Comparison of ENCODE assay signal across 11 mouse cellular contexts in the genomic region with DNA sequence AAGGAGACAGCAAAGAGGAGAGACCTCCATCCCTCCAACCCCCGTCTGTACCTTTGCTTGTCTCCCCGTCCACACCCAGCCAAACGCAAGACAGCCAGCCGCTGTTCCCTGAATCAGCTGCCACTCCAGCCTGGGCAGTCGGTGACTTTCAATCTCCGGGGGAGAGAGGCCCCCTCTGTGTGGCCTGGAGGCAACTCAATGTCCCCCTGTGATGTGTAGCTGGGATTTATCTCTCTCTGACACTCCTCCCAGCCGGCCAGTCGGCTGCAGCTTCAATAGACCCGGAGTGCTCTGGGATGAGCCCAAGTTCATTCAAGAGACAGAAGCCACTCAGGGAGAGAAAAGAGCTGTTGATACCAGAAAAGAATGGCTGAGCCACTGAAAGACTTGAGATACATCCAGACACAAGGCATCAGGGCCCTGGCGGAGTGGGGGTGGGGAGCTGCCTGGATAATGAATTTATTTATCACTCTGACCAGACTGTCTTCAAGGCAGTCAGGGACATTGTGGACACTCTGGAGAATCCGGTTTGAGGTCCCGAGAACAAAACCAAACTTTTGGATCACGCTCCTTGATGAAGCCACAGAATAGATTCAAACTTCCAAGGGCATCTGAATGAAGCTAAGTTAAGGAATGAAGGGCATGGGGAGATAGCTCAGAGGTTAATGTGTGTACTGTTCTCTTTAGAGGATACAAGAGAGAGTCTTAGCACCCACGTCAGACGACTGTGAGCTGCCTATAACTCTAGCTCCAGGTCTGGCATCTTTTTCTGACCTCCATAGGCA. TPM values are rescaled to one million over a fixed set of nuclear protein-coding genes. Genes with fewer than 3 reads are reported as not detected.
DNase-seq lines count a peak whose midpoint lies in the region; ATAC-seq lines count a peak whose summit lies in the region.
"Had no signal": no experiment of that assay in that cellular context is flagged by ENCODE, and none has a peak within 500 bp of the region (broad histone marks: within the 10 kb centered on the region; RNA-seq: fewer than 3 reads in every experiment).

No protein-coding gene starts in this region.

- H3K9me3 ChIP-seq in lung, embryonic 15.5 days = no peaks in the 10 kb centered on the region
- no peaks in the 10 kb centered on the region for H3K9me3 ChIP-seq in intestine, embryonic 15.5 days

- H3K4me1 ChIP-seq in lung, embryonic 15.5 days = no peaks in the 10 kb centered on the region
- no peaks in the 10 kb centered on the region for H3K4me1 ChIP-seq in intestine, embryonic 15.5 days (replicated peaks)

- 30% methylated on average over 15 of the region's 15 CpGs for WGBS in lung, embryonic 15.5 days
- 26% methylated on average over 15 of the region's 15 CpGs for WGBS in intestine, embryonic 15.5 days

- no peak overlapping the region for H3K9ac ChIP-seq in lung, embryonic 15.5 days
- H3K9ac ChIP-seq in intestine, embryonic 15.5 days = no peak overlapping the region

- H3K27me3 ChIP-seq in lung, embryonic 15.5 days = peaks cover 11% of the 10 kb centered on the region; the same call in 1 of the 2 replicates
- no peaks in the 10 kb centered on the region for H3K27me3 ChIP-seq in intestine, embryonic 15.5 days (replicated peaks)

- no peaks in the 10 kb centered on the region for H3K36me3 ChIP-seq in lung, embryonic 15.5 days
- no peaks in the 10 kb centered on the region for H3K36me3 ChIP-seq in intestine, embryonic 15.5 days

- no peak overlapping the region for H3K27ac ChIP-seq in lung, embryonic 15.5 days
- H3K27ac ChIP-seq in intestine, embryonic 15.5 days = no peak overlapping the region
- H3K27ac ChIP-seq: layer of hippocampus, adult 2 months had no signal

- 0 out of 2 replicates have a peak, but pooled peaks have one; percentile 35 for ATAC-seq in lung, embryonic 15.5 days (ENCODE audit: borderline replicate concordance, extremely low read depth, low FRiP score, low TSS enrichment)
- ATAC-seq in intestine, embryonic 15.5 days = peak; percentile 55; the same call in 1 of the 2 replicates

- peak; percentile 39 to 43 for DNase-seq in cerebellum, postnatal 14 days
- no peak for DNase-seq in cerebellum, adult 11-12 months
- DNase-seq in lung, postnatal 25 days (ENCODE audit: low spot score) = no peak
- DNase-seq in retina, embryonic 14.5 days (ENCODE audit: low spot score) = peak; percentile 12
- DNase-seq in gastrocnemius, postnatal 4 days (ENCODE audit: low spot score in 2 of 2) = no peak
- DNase-seq in ovary, adult 18-20 months (ENCODE audit: low spot score) = no peak

- no peak overlapping the region for H3K4me3 ChIP-seq in lung, embryonic 15.5 days
- H3K4me3 ChIP-seq in intestine, embryonic 15.5 days (replicated peaks) = no peak overlapping the region
- H3K4me3 ChIP-seq: layer of hippocampus, adult 2 months had no signal

- no peak overlapping the region for H3K4me2 ChIP-seq in lung, embryonic 15.5 days
- H3K4me2 ChIP-seq in intestine, embryonic 15.5 days (replicated peaks) = no peak overlapping the region

RNA-seq across cellular contexts. Expression of a gene that starts 14.1 kb away (rescaled TPM):
- not detected in 2 replicates for polyA plus RNA-seq in lung, embryonic 15.5 days (2015; fragmentation: Nextera tagmentation; extraction: Ambion mirVana)
- polyA plus RNA-seq in intestine, embryonic 15.5 days (2015; fragmentation: Nextera tagmentation; extraction: Ambion mirVana) = not detected in 2 replicates
- under 1 TPM; 0.16 to 0.20 TPM for total RNA-seq in gastrocnemius, postnatal 4 days (2021)
- total RNA-seq: layer of hippocampus, adult 2 months; megakaryocyte progenitor cell, adult 5-6 weeks had no signal
- polyA plus RNA-seq: C2C12 had no signal

RNA-seq across cellular contexts. Expression of a gene that starts 30.6 kb away (rescaled TPM):
- polyA plus RNA-seq in lung, embryonic 15.5 days (2015; fragmentation: Nextera tagmentation; extraction: Ambion mirVana) = 0.06 and 0.07 TPM in 2 replicates
- polyA plus RNA-seq in intestine, embryonic 15.5 days (2015; fragmentation: Nextera tagmentation; extraction: Ambion mirVana) = 0.06 TPM in 1 of 2 replicates, not detected in the other
- total RNA-seq in gastrocnemius, postnatal 4 days (2021) = 10 to 100 TPM; 11.2 to 12.2 TPM
- total RNA-seq: megakaryocyte progenitor cell, adult 5-6 weeks had no signal
- polyA plus RNA-seq: C2C12 had no signal

RNA-seq across cellular contexts. Expression of a gene that starts 32.1 kb away (rescaled TPM):
- polyA plus RNA-seq in lung, embryonic 15.5 days (2015; fragmentation: Nextera tagmentation; extraction: Ambion mirVana) = 17.4 and 19.7 TPM in 2 replicates
- 13.2 and 15.1 TPM in 2 replicates for polyA plus RNA-seq in intestine, embryonic 15.5 days (2015; fragmentation: Nextera tagmentation; extraction: Ambion mirVana)
- 10 to 100 TPM in 1 of 2 experiments, 1 to 10 TPM in 1; 9.3 to 13.7 TPM for total RNA-seq in gastrocnemius, postnatal 4 days (2021)

Comparison
In these comparisons a context has a peak if more than half of its experiments do, and no peak if none do; other contexts are left out.
1. DNase-seq: peak in cerebellum, postnatal 14 days (2 of 2) and retina, embryonic 14.5 days (single experiment); none in cerebellum, adult 11-12 months (single experiment), lung, postnatal 25 days (single experiment), gastrocnemius, postnatal 4 days (0 of 2) and ovary, adult 18-20 months (single experiment).